Mouse (Mus musculus) olfactory bulb, adult 2 months (tissue): ENCODE measurements at regions not wholly inside any gene's neighbourhood (a gene's known extent, or its start where the extent isn't known, plus 50 kb on each side); places are given as distances from the start of the nearest gene placed in this dataset.

ENCODE experiments used
- CTCF ChIP-seq: fragments of 200-500 bp; IDR thresholded peaks from 2 replicates; pipeline ENCODE4 v1.5.1; 2012; ENCODE audit warnings: low read depth, mild to moderate bottlenecking, low read length, moderate library complexity; ENCODE audit not compliant: insufficient read depth
- POLR2A ChIP-seq: fragments of 200-500 bp; IDR thresholded peaks from 2 replicates; pipeline ENCODE4 v1.6.1; 2012; ENCODE audit warnings: mild to moderate bottlenecking, low read depth, low read length, moderate library complexity; ENCODE audit not compliant: insufficient read depth

GRCm38 (mm10) chr10:96747015-96747663 lies 130.3 kb downstream of the Btg1 start:
- no peak for TF ChIP-seq POLR2A
- TF ChIP-seq CTCF, result no peak
